Mouse (Mus musculus): ENCODE measurements around the gene Fstl4. TPM values are rescaled to one million over a fixed set of nuclear protein-coding genes. Genes with fewer than 3 reads are reported as not detected.

Gene Fstl4
- polyA plus RNA-seq, 1 experiment = not detected

DNA sequence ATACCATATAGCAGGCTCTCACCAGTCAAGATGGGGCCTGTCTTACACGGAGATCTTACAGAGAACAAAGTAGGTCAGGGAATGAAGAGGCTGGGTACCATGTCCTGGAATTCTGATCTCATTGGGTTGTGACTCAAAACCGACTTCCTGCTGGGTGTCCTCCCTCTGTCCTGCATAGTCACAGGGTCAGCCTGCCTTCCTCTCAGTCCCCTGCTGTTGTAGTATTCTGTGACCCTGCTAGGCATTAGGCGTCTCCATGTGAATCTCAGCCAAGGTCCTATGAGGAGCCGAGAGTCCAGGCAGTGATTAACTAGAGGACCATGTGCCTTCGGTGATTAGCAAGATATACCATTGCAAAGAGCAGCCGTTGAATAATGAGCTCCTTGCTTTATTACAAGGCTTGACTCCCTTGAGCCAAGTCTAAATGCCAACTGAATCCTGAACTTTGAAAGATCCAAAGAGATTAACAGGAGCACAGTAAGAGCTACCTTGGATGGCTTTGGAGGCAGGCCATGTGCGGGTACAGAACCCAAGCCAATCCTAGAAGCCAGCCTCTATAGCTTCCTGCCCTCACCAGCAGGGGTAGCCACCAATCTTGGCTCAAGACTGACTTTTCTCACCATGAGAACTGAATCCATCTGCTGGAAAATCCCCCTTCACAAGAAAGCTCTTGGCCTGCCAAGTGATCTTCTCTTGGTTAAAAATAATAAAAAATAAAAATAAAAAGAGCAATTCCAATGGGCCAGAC, 264.2 kb downstream of the Fstl4 start:
- Histone ChIP-seq H3K4me1 (ENCODE audit: control insufficient read depth, insufficient read depth, low read length) (no peaks in the 10 kb centered on the region), H3K4me3 (ENCODE audit: insufficient read depth, low read length) (no peak overlapping the region), H3K27ac (ENCODE audit: insufficient read depth, low read depth, low read length) (no peak overlapping the region)
- TF ChIP-seq CTCF (IDR thresholded peaks at IDR 0.05; ENCODE audit: low read depth, low read length) (no peak), POLR2A (IDR thresholded peaks at IDR 0.05; ENCODE audit: borderline replicate concordance, low read depth, low read length) (no peak)

DNA sequence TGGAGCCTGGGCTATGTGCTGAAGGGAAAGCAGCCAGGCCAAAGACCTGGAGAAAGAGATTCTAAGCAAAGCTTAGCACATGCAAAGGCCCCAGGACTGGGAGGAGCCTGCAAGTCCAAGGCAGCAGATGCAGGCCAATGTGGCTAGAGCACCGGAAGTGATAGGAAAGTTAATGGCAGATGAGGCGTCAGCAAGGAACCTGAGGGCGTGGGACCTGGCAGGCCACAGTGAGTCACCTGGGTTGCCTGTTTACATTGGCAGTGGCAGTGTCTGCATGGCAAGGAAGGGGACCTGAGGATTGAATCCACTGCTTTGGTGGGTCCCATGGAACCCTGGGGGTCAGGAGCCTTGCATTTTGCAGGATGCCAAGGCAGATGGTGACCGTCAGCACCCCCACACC, 267.3 kb downstream of the Fstl4 start:
- TF ChIP-seq CTCF (IDR thresholded peaks at IDR 0.05; ENCODE audit: low read depth, low read length) = no peak
- no peak for TF ChIP-seq POLR2A (IDR thresholded peaks at IDR 0.05; ENCODE audit: borderline replicate concordance, low read depth, low read length)
- H3K4me3 ChIP-seq (ENCODE audit: insufficient read depth, low read length) = no peak overlapping the region
- no peaks in the 10 kb centered on the region for H3K4me1 ChIP-seq (ENCODE audit: control insufficient read depth, insufficient read depth, low read length)
- no peak overlapping the region for H3K27ac ChIP-seq (ENCODE audit: insufficient read depth, low read depth, low read length)

DNA sequence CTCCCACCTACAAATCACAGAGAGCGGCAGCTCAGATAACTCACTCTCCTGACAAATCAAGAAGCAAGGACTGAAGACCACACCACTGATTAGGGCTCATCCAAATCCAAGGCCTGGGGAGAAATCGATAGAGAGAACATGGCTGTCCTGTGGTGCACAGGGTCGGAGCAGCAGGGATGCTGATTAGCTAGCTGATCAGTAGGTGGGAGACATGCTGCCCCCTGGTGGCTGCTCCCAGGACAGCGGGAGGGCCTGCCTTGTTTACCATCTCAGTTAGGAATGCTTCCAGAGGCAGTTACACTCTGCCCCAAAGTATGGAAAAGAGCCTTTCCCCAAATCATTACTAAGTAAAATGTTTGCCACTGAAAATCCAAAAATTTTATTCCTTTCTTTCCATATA, 267.9 kb downstream of the Fstl4 start:
- Histone ChIP-seq H3K4me1 (ENCODE audit: control insufficient read depth, insufficient read depth, low read length) (no peaks in the 10 kb centered on the region), H3K4me3 (ENCODE audit: insufficient read depth, low read length) (no peak overlapping the region), H3K27ac (ENCODE audit: insufficient read depth, low read depth, low read length) (no peak overlapping the region)
- peak; percentile 68 for TF ChIP-seq CTCF (IDR thresholded peaks at IDR 0.05; ENCODE audit: low read depth, low read length)
- no peak for TF ChIP-seq POLR2A (IDR thresholded peaks at IDR 0.05; ENCODE audit: borderline replicate concordance, low read depth, low read length)

DNA sequence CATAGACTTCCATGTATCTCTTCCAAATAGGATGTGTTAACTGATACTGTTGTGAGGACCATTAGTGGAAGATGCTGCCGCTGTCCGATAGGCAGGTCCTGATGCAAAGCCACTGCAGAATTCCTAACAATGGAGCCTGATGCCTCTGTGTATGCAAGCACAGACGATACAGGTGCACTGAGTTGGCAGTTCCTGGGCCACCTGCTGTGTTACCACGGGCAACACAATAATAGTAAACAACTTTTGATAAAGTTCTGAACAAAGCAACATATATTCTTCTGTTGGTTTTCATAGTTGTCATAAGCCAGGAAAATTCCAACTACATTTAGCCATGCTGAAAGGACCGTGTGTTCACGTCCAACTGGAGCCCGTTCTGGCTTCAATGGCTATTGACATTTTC, 271.0 kb downstream of the Fstl4 start:
- TF ChIP-seq POLR2A (IDR thresholded peaks at IDR 0.05; ENCODE audit: borderline replicate concordance, low read depth, low read length) (no peak), CTCF (IDR thresholded peaks at IDR 0.05; ENCODE audit: low read depth, low read length) (no peak)

DNA sequence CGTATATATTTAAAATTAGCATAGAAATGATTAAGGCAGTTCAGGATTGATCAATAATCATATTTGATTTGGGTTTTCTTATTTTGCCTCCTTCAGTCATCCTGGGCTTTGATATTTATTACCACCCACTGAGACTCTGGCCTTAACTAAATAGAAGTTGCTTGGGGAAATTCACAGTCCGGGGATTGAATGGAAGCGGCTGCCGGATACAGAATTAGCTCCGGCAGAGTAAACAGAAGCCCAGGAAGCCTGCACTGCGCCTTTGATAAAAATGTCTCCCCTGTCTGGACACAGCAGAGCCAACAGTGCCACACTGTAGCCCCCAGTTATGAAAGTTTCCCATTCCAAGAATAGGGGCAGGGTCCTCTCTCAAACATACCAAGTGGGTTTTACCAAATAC, 282.4 kb downstream of the Fstl4 start:
- TF ChIP-seq CTCF (IDR thresholded peaks at IDR 0.05; ENCODE audit: low read depth, low read length) (no peak), POLR2A (IDR thresholded peaks at IDR 0.05; ENCODE audit: borderline replicate concordance, low read depth, low read length) (no peak)

More for the DNA sequence above, 271.0 kb downstream of the Fstl4 start:
- no peak overlapping the region for H3K4me3 ChIP-seq (ENCODE audit: insufficient read depth, low read length)
- H3K27ac ChIP-seq (ENCODE audit: insufficient read depth, low read depth, low read length) = no peak overlapping the region
- H3K4me1 ChIP-seq (ENCODE audit: control insufficient read depth, insufficient read depth, low read length) = no peaks in the 10 kb centered on the region

DNA sequence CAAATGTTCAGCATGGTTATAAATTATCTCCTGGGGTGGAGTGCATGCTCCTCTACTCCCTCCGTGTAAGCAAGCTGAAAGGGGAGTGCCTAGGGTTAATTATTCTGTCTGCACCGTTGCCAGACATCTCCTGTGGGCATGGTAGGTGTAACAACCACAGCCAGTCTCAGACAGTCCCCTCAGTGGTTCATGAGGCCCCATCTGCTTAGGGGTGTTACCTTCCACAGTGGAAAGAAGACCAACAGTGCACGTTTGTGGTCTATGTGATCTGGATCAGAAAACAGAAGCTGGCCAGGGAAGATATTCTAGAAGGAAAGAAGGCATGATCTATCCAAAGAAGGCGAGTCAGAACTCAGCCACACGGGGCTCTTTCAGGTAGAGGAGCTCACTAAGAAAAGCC, 289.7 kb downstream of the Fstl4 start:
- Histone ChIP-seq H3K4me1 (ENCODE audit: control insufficient read depth, insufficient read depth, low read length) (no peaks in the 10 kb centered on the region), H3K4me3 (ENCODE audit: insufficient read depth, low read length) (no peak overlapping the region), H3K27ac (ENCODE audit: insufficient read depth, low read depth, low read length) (no peak overlapping the region)
- TF ChIP-seq CTCF (IDR thresholded peaks at IDR 0.05; ENCODE audit: low read depth, low read length) = no peak
- no peak for TF ChIP-seq POLR2A (IDR thresholded peaks at IDR 0.05; ENCODE audit: borderline replicate concordance, low read depth, low read length)

More for the DNA sequence above, 282.4 kb downstream of the Fstl4 start:
- no peak overlapping the region for H3K27ac ChIP-seq (ENCODE audit: insufficient read depth, low read depth, low read length)
- no peaks in the 10 kb centered on the region for H3K4me1 ChIP-seq (ENCODE audit: control insufficient read depth, insufficient read depth, low read length)
- no peak overlapping the region for H3K4me3 ChIP-seq (ENCODE audit: insufficient read depth, low read length)

DNA sequence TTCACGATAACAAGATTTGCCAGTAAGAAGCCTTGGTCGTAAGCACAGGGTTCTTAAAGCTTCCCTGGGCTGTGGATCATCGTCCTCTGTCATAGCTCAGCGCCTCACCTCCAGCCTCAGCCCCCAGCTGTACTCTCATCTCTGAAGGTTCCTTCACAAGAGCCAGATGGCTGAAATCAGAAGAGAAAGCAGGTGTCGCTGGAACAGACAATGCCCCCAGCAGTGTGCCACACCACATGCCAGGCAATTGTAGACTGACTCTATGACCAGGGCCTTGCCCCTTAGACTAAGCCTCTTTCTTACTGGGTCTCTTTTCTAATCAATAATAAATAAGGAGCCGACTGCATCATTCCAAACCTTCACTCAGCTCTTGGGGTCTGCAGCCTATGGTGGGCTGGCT, 291.5 kb downstream of the Fstl4 start:
- H3K4me3 ChIP-seq (ENCODE audit: insufficient read depth, low read length) = no peak overlapping the region
- H3K27ac ChIP-seq (ENCODE audit: insufficient read depth, low read depth, low read length) = no peak overlapping the region
- TF ChIP-seq POLR2A (IDR thresholded peaks at IDR 0.05; ENCODE audit: borderline replicate concordance, low read depth, low read length) = no peak
- no peak for TF ChIP-seq CTCF (IDR thresholded peaks at IDR 0.05; ENCODE audit: low read depth, low read length)

DNA sequence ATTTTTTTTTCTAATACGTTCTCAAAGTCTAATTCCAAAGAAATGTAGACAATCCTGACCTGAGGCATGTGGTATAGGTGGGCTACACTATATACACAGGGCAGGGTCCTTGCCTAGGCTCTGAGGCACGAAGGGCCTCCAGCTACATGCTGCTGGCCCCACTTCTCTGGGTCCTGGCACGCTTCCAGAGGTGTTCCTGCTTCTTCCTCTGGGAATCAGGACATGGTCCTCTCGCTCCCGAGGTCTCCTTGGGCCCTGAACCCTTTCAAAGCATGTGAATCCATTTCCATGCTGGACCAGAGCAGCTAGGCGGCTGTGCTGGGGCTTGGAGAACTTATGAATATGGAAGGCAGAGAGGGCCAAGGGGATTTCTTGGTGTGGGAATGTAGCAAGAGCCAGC, 292.3 kb downstream of the Fstl4 start:
- H3K4me3 ChIP-seq (ENCODE audit: insufficient read depth, low read length) = no peak overlapping the region
- no peak overlapping the region for H3K27ac ChIP-seq (ENCODE audit: insufficient read depth, low read depth, low read length)
- H3K4me1 ChIP-seq (ENCODE audit: control insufficient read depth, insufficient read depth, low read length) = no peaks in the 10 kb centered on the region
- TF ChIP-seq POLR2A (IDR thresholded peaks at IDR 0.05; ENCODE audit: borderline replicate concordance, low read depth, low read length) (no peak), CTCF (IDR thresholded peaks at IDR 0.05; ENCODE audit: low read depth, low read length) (no peak)

More for the DNA sequence above, 291.5 kb downstream of the Fstl4 start:
- no peaks in the 10 kb centered on the region for H3K4me1 ChIP-seq (ENCODE audit: control insufficient read depth, insufficient read depth, low read length)

DNA sequence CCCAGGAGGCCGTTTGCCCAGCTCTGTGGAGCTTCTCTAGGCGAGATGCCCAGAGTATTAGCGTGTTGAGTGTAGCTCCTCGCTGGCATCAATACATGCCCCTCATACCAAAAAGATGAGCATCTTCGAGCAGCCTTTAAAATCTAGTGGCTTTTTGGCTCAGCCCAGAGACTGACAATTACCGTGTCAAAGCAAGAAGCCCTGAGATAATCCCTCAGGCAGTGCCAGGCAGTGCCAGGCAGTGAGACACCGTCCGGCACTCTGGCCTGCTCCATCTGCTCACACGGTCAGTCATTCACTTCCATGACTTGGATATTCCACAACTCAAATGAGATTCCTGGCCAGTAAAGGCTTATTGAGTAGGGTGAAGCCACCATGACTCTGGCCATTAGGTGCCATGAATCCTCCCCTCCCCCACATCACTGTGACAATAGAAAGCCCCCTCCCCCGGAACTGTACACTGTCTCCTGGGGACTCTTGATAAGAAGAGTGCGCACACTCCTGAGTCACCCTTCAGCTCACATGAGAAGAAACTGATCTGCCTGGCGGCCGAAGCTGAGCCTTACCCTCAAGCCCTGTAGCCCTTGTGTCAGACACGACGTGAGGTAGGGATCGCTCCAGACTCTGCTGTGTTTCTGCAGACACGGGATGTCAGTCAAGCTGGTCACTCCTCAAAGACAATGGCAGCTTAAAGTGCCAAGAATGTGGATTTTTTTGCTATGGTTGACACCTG, 293.6 kb downstream of the Fstl4 start:
- no peak for TF ChIP-seq POLR2A (IDR thresholded peaks at IDR 0.05; ENCODE audit: borderline replicate concordance, low read depth, low read length)
- no peak for TF ChIP-seq CTCF (IDR thresholded peaks at IDR 0.05; ENCODE audit: low read depth, low read length)
- Histone ChIP-seq H3K27ac (ENCODE audit: insufficient read depth, low read depth, low read length) (no peak overlapping the region), H3K4me1 (ENCODE audit: control insufficient read depth, insufficient read depth, low read length) (no peaks in the 10 kb centered on the region), H3K4me3 (ENCODE audit: insufficient read depth, low read length) (no peak overlapping the region)

DNA sequence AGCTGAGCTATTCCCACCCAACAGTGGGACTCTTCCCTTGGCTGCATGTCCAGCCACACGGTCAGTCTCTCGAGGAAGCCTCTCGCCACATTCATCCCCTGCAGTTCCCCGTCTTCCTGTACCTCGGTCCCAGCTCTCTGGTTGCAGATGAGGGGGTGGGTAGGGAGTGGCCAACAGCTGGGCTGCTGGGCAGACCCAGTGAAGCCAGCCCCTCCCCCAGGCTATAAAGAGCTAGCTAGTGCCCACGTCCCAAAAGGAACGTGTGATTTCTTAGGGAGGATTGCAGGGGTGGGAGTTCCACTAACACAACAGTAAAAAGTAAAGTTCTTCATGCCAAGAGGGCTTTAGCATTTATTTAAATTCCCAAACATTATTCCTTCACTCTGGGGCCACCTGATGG, 294.1 kb downstream of the Fstl4 start:
- Histone ChIP-seq H3K4me1 (ENCODE audit: control insufficient read depth, insufficient read depth, low read length) (no peaks in the 10 kb centered on the region), H3K27ac (ENCODE audit: insufficient read depth, low read depth, low read length) (no peak overlapping the region), H3K4me3 (ENCODE audit: insufficient read depth, low read length) (no peak overlapping the region)
- TF ChIP-seq POLR2A (IDR thresholded peaks at IDR 0.05; ENCODE audit: borderline replicate concordance, low read depth, low read length) (no peak), CTCF (IDR thresholded peaks at IDR 0.05; ENCODE audit: low read depth, low read length) (no peak)
